Mouse (Mus musculus) cortical plate, adult 2 months (tissue): Measurements from ENCODE around the gene Isx.

ENCODE experiments used
- CTCF ChIP-seq: fragments of 200-500 bp; IDR thresholded peaks from 2 replicates; pipeline ENCODE4 v1.5.1; 2011; ENCODE audit warnings: mild to moderate bottlenecking, control low read depth, low read length; ENCODE audit not compliant: insufficient read depth; ENCODE audit errors: extremely low read depth
- POLR2A ChIP-seq: fragments of 200-500 bp; IDR thresholded peaks from 2 replicates; pipeline ENCODE4 v1.6.1; 2011; ENCODE audit warnings: mild to moderate bottlenecking, low read length, control low read depth; ENCODE audit not compliant: insufficient read depth; ENCODE audit errors: extremely low read depth

DNA sequence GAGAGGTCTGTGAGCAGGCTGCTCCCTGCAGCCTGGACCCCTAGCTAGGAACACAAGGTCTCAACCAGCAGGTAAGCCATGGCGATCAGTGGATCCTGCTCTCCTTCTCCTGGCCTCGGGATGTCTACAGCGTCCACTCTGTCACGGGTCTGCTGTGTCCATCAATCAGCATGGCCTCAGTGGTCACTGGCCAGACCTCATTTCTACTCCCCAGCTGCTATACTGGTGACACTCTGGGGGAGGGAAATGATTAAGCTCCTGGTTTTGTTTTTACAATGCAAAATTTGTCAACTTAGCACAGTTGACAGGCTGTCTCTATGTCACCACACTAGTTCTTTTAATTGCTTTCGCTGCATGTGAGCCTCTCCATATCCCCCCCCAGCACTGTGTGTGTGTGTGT lies 41.7 kb upstream of the Isx start:
- TF ChIP-seq CTCF = no peak
- TF ChIP-seq POLR2A = no peak
